Mouse (Mus musculus) gastrocnemius, postnatal 25 days (tissue): ENCODE results near the gene Sumf1. TPM values are rescaled to one million over a fixed set of nuclear protein-coding genes. Genes with fewer than 3 reads are reported as not detected.

Experiments used
- DNase-seq: peaks from one replicate; pipeline ENCODE4 v3.0.0; 2022
- total RNA-seq, 2 experiments: library from RNA; stranded (reverse); gene quantifications; 1 replicate in 1 of 2; 2 replicates in 1 of 2; pipeline ENCODE4 v1.2.3; 2021

The Sumf1 gene
- total RNA-seq, 2 experiments from 2014 or later = 7.6 to 9.2 TPM

DNA sequence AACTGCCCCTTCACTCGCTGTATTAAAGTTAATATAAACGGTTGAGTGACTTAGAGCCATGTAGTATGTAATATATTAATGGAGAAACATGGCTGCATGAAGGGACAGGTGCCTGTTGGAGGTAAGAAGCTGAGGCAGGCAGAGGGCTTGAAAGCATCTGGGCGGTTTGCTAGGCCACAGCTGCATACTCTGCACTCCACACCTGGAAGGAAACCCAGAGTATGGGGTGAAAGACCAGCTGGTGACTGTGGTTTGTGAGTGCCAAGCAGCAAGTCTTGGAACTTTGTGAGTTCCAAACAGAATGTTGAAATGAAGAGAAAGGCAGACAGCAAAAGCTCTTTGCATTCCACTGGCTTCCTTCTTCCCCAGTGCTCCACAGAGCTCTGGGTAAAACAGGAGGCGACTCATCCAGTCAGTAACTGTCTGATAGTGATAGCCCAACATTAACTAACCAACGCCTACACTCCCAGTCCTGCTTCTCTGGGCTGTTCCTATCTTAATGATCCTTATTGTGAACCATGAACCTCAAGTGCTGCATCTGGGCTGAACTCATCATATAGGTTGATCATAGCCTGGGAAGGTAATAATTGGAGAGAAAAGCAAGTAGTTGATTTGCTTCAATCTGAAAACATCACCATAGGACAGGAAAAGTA lies 21.7 kb upstream of the Sumf1 start:
- no peak for DNase-seq

- DNase-seq = no peak
These were observed 20.8 kb upstream of the Sumf1 start for GRCm38 (mm10) chr6:108206145-108206544.

DNA sequence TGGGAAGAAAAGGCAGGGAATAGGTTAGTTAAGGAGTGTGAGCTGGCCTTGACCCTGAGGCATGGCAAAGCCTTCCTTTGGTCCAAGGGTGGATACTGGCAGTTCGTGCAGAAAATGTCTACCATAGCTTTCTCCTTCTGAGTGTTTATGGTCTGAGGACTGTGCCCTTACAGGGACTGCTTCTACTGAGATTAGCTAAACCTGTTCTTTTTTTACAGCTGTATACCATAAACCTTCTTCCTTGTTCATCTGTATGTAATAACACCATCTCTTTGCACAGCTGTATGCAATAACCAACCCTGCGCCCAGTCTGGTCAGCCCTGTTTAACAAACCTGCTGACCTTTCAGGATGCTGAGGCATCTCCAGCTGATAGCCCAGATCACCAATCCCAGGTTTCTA lies 18.9 kb upstream of the Sumf1 start:
- DNase-seq = no peak

GRCm38 (mm10) chr6:108198286-108198685 lies 12.9 kb upstream of the Sumf1 start:
- DNase-seq = no peak

- DNase-seq = no peak
These were observed 11.7 kb upstream of the Sumf1 start for GRCm38 (mm10) chr6:108197117-108197516.

- no peak for DNase-seq
These were observed 11.3 kb upstream of the Sumf1 start for GRCm38 (mm10) chr6:108196665-108197064.

DNA sequence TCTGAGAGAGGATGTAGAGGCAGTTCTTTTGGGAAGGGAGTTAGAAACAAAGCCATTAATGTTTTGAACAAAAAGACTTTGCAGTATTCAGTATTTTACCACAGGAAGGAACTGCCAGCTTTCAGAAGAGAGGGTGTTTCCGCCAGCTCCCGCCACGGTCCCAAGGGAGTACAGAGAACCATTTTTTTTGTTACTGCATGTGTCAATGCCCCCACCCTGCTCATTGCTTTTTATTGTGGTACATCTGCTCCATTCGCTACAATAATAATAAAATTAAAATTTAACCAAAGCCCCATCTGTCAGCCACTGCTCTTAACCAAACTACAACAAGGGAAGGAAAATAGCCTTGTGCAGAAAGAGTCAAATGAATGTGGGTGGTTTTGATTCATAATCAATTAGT lies 7.2 kb upstream of the Sumf1 start:
- DNase-seq = no peak

GRCm38 (mm10) chr6:108190690-108191089 lies 5.3 kb upstream of the Sumf1 start:
- no peak for DNase-seq

DNA sequence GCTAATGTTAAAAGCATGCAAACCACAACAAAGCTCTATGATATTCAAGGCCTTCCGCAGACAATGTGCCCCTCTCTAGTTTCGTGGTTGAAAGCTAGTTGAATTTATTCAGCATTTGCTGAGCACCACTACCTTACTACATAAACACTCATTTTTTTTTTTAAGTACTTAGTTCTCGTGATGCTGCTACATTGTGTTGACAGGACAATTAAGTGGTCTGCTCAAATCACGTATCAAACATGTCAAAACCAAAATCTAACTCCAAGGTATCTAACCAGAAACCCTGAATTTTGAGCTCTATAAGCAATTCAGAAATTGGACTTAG lies 265 bp upstream of the Sumf1 start:
- no peak for DNase-seq

DNA sequence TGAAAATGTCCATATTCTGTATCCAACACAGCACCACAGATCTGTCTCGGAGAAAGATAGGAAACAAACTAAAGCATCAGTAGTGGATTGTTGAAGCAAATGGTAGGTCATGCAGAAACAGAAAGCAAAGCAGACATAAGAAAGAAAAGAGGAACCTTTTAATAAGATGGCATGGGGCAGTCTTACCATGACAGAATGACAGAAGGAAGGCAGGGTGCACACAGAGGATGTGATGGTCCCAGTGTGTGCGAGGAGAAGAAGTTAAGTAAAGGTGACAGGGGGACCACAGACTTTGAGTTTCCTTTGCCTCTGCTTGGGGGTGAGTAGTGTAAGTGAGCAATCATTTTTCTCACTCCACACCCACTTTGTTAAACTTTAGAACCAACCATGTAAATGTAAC lies 6.3 kb downstream of the Sumf1 start:
- DNase-seq = no peak

- DNase-seq = no peak
These were observed 11.2 kb downstream of the Sumf1 start for GRCm38 (mm10) chr6:108174181-108174580.

DNA sequence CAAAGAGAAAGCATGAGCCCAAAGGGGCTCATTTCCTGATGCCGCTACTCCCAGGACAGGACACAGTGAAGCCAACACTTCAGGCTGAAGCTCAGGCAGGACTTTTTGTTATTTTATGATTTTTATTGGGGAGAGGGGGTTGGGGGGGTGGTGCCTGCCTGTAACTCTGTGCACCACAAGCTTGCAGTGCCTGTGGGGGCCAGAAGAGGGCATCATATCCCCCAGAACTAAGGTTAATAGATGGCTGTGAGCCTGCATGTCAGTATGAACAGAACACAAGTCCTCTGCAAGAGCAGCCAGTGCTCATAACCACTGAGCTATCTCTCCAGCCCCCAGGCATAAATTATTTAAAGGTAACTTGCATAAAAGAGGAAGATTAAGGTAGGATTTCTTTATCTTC lies 13.2 kb downstream of the Sumf1 start:
- no peak for DNase-seq

GRCm38 (mm10) chr6:108169466-108169865 lies 15.9 kb downstream of the Sumf1 start:
- no peak for DNase-seq

DNA sequence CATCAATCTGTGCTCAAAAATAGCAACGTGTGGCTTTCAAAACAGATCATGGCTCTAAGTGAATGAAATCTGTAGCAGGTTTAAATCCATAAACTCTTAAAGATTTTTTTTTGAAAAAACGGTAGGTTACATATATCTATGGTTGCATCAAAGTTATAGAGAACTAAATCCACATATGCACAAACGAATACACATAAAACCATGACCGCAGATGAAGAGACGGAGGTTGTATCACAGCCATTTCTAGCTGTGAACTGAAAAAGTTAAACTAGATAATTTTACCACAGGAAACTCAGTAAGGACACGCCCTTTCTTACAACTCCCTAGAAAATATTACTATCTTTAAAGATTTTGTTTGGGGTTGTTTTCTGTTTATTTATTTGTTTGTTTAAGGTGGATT lies 16.7 kb downstream of the Sumf1 start:
- DNase-seq = no peak

DNA sequence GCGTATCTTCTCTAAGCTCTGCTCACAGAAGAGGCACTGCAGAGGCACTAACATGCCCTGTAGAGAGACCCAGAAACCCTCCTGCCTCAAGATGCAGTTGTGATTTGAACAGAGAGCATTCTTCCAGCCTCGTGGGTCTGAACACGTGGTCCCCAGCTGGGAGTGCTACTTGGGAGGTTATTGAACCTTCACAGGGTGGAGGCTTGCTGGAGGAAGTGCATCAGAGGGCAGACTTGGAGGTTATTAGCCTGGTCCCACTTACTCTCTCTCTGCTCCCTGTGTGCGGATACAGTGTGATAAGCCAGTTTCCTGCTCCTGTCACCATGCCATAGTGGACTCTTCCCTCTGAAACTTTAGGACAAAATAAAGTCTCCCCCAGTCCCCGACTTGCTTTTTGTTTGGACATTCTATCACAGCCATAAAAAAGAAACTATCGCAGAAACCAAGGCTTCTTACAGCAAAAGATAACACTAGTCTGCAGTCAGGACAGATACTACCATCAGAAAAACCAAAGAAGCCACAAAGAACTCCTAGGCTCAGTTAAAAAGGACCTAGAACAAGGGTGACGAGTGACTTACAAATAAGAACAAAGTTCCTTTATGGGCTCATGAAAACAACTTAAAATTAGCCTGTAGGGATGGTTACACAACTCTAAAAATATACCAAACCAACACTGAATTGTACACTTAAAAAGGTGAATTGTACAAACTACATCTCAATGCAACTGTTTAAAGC lies 17.3 kb downstream of the Sumf1 start:
- DNase-seq = no peak

GRCm38 (mm10) chr6:108165598-108165997 lies 19.8 kb downstream of the Sumf1 start:
- no peak for DNase-seq

DNA sequence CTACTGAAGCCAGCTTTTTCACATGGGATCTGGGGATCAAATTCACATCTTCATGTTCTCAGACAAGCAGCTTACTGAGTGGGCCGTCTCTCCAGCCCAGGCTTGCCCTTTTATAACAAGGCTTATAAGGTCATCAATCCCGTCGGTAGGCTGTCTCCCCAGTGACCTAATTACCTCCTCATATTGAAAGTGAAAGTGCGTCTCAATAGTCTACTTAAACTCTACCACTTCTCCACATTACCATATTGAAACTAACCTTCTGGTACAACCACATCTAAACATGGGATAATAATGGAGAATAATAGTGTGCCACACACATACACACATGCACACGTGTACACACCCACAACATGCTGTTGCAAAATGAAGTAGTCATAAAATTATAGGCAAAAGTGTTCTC lies 20.4 kb downstream of the Sumf1 start:
- no peak for DNase-seq

DNA sequence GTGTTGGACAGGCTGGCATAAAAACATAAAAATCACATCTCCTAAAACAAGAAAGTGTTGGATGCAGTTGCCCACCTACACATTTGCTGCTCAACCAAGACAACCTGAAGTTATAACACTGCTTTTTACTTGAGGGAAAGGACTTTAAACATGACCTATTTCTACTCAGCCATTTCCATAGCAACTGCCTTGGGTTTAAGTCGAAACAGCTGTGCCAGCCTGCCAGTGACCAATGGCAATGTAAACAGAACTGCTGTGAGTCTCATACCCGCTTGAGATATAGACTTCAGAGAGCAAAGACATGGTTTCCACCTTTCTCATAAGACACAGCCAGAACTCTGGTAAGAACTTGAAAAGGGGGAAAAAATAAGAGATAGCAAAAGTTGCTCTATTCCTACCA lies 24.8 kb downstream of the Sumf1 start:
- DNase-seq = no peak

DNA sequence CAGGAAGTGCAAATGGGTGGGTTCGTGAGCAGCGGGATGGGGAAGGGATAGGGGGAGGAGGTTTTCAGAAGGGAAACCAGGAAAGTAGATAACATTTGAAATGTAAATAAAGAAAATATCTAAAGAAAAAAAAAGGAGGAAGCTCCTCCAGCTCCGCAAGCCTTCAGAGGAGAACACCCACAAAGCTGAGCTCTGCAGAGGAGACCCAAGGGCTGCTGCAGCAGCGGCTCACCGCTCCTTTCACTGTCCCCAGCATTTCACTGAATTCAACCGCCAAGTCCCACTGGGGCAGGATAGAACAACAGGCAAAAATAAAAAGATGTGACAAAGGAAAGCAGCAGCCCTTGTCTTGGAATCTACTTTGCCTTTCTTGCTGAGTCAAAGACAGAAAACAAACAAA lies 28.5 kb downstream of the Sumf1 start:
- DNase-seq = no peak

GRCm38 (mm10) chr6:108154243-108154642 lies 31.1 kb downstream of the Sumf1 start:
- DNase-seq = no peak

- DNase-seq = no peak
These were observed 32.6 kb downstream of the Sumf1 start for GRCm38 (mm10) chr6:108152661-108153269.

DNA sequence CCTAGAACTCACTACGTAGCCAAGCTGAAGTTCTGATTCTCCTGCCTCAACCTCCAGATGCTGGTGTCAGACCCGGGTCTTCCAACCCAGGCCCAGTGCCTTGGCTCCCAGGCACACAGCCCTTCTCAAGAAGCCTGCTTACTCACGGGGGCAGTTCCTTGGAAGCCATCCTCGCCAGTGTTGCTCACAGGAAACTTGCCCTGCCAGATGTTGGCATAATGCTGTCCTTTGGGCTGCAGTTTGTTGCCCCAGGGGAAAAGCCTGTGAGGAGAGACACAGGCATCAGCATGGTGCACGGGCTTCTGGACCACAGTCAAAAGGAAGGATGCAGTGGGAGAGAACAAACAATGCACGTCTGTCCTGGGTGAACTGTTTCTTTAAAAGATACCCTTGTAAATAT lies 33.3 kb downstream of the Sumf1 start:
- DNase-seq = no peak

DNA sequence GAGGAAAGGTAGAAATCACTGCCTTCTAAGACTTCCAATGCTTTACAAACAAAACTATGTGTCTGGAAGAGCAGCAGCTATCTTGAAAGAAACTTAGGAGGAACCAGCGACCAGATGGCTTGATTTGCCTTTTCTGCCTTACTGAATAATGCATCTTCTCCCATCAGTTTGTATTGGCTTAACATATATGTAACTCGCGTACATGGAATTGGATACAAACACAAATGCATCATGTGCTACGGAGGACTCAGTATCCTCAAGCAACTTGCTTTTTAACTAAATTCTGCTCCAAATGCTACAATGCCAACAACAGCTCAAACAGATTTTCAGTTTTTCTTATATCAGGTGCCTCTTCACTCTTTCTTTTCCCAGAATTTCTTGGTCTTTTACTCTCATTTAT lies 36.1 kb downstream of the Sumf1 start:
- DNase-seq = no peak

- DNase-seq = no peak
These were observed 36.9 kb downstream of the Sumf1 start for GRCm38 (mm10) chr6:108148435-108148834.
